Mouse (Mus musculus) cerebellum, postnatal 14 days (tissue): ENCODE results near the gene Krt88.

Experiments
- DNase-seq, 2 experiments: peaks; one replicate each; pipeline ENCODE4 v3.0.0; 2021; ENCODE audit warnings: mixed read lengths in 2 of 2

The Krt88 gene

GRCm38 (mm10) chr15:101479007-101479665 lies 31.6 kb downstream of the Krt88 start:
- DNase-seq: peak; percentile 65 to 76

DNA sequence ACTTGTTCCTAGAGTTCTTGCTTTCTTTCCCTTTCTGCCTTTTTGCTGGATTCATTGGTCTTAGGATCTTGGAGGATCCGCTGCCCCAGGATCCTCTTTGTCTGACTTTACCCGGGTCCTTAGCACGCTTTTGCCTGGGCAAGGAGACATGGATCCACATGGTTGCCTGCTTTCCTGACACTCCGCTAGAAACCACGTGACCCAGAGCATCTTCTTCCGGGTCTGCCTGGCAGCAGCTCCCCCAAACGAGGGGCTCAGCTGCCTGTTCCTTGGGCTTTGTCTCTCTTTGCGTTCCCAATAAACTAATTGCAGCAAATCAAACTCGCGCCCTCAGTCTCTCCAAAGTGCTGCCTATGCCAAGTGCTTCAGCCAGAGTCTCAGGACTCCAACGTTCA lies 32.1 kb downstream of the Krt88 start:
- peak in 1 of 2 experiments; percentile 13 for DNase-seq

DNA sequence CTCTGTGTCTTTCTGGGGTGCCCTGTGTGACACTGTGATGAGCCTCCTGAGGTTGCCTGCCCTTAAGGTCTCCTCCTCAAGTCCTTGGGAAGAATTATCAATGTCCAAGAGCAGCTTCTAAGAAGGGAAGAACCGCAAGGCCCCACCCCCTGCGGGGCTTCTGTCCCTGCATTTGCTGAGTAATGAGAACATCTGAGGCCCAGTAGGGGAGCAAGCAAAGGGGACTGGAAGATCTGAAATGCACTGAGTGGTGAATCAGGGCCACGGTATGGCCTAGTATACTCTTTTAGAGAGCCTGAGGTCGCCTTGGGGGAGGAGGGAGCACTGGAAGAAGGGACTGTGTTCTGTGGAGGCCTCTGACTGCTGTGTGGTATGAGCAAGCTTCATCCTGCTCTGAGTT lies 34.5 kb downstream of the Krt88 start:
- no peak for DNase-seq

DNA sequence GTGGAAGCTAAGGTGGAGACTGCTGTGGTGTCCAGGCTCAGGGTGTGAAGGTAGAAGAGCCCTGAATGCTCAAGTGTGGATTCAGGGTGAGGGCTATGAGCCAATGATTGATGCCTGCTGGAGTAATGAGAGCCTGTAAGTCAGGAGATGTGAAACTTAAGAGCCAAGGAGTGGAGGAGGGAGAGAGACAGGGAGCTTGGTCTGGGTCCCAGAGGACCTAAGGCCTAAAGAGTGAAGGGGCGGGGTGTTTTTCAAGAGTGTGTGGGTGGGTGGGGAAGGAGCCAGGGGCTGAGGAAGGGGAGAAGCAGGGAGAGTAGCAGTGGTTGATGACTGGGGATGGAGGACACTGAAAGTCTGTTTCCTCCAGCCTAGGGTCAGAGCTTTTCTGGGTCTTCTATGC lies 36.1 kb downstream of the Krt88 start:
- no peak for DNase-seq

DNA sequence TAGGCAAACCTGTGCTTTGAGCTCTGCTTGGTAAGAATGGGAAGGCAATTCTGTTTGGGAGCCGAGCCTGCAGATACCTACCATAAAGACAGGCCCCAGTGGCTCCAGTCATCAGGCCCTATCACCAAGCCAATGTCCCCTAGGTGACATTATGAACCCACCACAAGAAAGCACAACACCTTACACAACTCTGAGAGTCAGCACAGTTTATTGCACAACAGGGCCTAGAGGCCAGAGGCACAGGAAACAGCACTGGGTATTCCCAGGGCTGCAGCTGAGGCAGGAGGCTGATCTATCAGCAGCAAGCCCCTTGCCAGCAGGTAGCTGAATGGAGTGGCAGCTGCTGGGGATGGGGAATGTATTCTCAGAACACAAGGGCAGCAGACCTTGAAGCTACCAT lies 37.4 kb downstream of the Krt88 start:
- DNase-seq: no peak

GRCm38 (mm10) chr15:101485911-101486635 lies 38.5 kb downstream of the Krt88 start:
- DNase-seq: no peak

- no peak for DNase-seq
Measured at GRCm38 (mm10) chr15:101491431-101491830, 43.9 kb downstream of the Krt88 start, which contains the start of gene Krt83. TSS of gene Krt83 (minus strand) at chr15:101491512.

- no peak for DNase-seq
Measured at GRCm38 (mm10) chr15:101492718-101493117, 45.2 kb downstream of the Krt88 start.

DNA sequence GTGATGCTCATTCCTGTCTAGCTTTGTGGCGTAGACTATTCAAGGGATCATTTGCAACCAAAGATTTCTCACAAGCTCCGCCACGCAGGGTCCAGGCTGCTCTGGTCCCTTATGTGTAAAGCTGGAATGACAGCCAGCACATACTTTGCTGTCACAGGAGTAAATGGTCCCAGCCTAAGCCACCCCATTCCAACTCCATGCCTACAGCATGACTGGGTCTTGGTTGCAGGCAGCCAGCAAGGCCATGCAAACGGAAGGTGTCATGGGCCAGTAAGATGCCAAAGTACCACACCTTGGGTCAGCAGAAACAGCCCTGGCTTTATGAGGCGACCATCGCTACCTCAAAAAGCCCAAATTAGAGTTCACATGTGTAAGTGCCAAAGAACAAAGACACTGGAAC lies 46.2 kb downstream of the Krt88 start:
- no peak for DNase-seq

DNA sequence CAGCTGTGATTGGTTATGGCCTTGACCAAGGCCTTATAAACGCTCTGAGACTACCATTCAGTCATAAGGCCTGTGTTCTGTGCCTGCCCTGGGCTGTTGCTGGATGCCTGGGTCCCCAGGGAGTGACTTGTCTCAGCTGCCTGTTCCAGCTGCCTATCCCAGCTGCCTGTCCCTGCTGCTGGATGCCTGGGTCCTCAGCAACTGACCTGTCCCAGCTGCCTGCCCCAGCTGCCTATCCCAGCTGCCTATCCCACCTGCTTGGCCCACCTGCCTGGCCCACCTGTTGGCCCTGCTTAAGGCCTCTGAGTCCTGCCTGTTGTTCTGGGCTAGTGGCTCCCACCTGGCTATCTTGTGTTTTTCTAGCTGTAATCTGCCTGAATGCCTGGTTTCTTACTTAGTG lies 46.7 kb downstream of the Krt88 start:
- DNase-seq: no peak

GRCm38 (mm10) chr15:101495266-101495665 lies 47.7 kb downstream of the Krt88 start:
- DNase-seq: no peak

GRCm38 (mm10) chr15:101497181-101497580 lies 49.6 kb downstream of the Krt88 start:
- DNase-seq: peak; percentile 14 to 35
